Mouse (Mus musculus) embryonic stem cell, embryonic (primary cell): Measurements from ENCODE around the gene Mgat2.

Experiments
- CTCF ChIA-PET, 4 experiments: fragments of 300-600 bp in 2 of 4; fragments of 350-600 bp in 2 of 4; sonication (Branson Sonifier 250); formaldehyde crosslinking; loops; one replicate each; lab custom pipeline; 2022; ENCODE audit warnings: inconsistent platforms in 2 of 4; lab: Charles Lee
- POLR2A ChIA-PET, 4 experiments: fragments of 300-600 bp in 2 of 4; fragments of 350-600 bp in 2 of 4; sonication (Branson Sonifier 250); formaldehyde crosslinking; loops; one replicate each; lab custom pipeline; 2022; ENCODE audit warnings: antibody characterized with exemption in 4 of 4, inconsistent platforms in 1 of 4; lab: Charles Lee

The Mgat2 gene

DNA sequence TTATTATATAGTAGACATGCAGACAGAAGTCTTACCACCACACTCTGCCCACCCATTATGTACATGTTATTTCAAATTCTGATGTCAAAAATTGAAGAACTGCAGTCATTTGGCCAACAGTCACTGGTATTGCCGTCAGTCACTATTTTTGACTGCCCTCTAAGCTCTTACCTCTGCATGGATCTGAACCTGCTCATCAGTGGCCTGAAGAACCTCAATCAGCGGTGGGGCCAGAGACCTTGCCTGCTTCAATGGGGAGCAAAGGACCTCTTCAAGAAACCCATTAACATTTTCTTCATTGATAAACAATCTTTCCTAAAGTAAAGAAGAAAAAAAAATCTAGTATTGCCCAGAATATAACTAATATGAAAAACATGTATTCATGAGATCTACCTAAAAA lies 8.7 kb downstream of the Mgat2 start:
- POLR2A ChIA-PET = interaction anchor here in 2 of 4 experiments (1.0 to 2.0 kb wide), 4 partner anchors 9 to 36 kb away, joined by 5 to 12 read pairs (median 6); partner anchors contain the start of genes Mgat2 (in 2 of the 2) and Rpl36al (in 2 of the 2)
- CTCF ChIA-PET = no interaction called here

DNA sequence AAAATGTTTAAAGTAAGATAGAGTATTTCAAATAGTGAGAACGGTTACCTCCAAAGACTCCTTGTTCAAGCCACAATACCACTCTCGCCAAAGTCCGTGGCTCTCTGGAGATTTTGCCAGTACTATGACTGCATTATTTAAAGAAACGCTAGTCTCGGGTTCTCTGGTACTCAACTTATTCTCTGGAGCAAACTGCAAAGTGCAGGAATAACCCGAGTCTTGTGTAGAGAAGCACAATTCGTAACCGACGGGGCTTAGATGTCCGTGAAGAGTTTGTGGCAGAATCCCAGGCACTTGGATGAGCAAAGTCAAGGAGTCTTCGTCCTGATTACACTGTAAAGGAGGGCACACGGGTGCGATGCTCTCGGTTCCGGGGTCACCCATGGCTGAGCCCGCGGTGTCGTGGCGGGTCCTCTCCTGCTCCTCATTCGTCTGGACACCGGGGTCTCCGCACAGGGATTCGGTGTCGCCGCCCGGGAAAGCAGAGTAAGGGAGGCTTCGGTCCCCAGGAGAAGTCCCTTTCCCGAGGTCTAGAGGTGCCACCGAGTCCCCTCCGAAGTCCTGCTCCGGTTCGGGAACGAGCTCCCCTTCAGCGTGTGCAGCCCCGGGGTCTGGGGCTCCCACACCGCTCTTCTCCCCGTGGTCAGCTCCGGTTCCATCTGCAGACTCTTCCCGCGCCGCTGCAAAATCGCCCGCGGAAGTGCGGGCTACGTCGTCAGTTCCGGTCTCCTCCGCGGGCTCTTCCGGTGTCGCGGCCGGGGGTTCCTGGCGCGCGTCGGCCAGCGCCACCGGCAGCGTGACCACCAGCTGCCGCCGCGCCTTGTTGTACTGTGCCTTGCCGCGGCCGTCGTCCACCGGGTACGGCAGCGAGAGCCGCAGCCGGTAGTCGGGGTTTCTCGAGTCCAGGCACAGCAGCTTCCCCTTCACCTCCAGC lies 12.8 kb downstream of the Mgat2 start, which contains the start of gene Gm49383:
Gm49383 (minus strand) TSS at position 661 of the 934 bp plus-strand sequence.
- POLR2A ChIA-PET = interaction anchor here in 3 of 4 experiments (0.6 to 4.8 kb wide), 36 partner anchors 8 to 533 kb away, joined by 3 to 32 read pairs (median 3); partner anchors contain the start of genes Mgat2 (in 3 of the 3), Rps29 (in 3 of the 3), Lrr1 (in 2 of the 3) and Rpl36al (in 2 of the 3)
- CTCF ChIA-PET = interaction anchor here in 1 of 4 experiments (0.6 to 1.5 kb wide), 7 partner anchors 12 to 90 kb away, joined by 3 to 6 read pairs (median 3); partner anchors contain the start of genes Mgat2 and Rpl36al

DNA sequence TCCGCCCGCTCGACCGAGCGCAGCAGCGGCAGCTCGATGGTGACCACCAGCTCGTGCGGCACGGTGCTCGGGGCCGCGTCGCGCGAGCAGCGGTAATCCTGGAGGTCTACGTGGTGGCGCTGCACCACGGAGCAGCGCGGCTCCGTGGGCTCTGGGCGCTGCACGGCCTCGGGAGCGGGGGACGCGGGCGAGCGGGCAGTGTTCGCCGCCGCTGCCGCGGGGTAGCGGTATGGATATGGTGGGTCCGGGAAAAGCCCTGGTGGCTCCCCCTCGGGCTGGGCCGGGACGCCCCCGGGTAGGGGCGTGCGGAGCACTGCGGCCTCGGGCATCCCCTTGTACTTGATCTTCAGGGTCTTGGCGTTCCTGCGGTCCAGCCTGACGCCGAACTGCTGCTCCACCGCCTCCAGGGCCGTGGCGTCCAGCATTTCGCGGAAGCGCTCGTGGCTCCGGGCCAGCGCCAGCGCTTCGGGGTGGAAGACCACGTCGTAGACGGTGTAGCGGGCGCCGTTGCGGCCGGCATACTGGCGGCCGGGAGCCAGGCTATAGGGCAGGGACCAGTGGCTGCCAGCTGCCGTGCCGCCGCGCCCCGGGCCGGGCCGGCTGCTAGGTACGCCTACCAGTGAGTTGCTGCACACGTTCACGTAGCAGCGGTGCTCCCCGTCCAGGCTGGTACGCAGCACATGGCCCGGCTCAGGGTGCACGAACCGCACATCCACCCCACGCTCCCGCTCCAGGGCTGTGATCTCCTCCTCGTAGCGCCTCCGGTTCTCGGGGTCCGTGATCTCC lies 13.6 kb downstream of the Mgat2 start:
- ChIA-PET CTCF (interaction anchor here in 1 of 4 experiments (0.6 to 1.5 kb wide), 6 partner anchors 12 to 90 kb away, joined by 3 to 6 read pairs (median 3); partner anchors contain the start of genes Mgat2 and Rpl36al), POLR2A (interaction anchor here in 3 of 4 experiments (0.6 to 4.8 kb wide), 34 partner anchors 9 to 532 kb away, joined by 3 to 32 read pairs (median 4); partner anchors contain the start of genes Mgat2 (in 3 of the 3), Rps29 (in 3 of the 3), Lrr1 (in 2 of the 3) and Rpl36al (in 2 of the 3))

DNA sequence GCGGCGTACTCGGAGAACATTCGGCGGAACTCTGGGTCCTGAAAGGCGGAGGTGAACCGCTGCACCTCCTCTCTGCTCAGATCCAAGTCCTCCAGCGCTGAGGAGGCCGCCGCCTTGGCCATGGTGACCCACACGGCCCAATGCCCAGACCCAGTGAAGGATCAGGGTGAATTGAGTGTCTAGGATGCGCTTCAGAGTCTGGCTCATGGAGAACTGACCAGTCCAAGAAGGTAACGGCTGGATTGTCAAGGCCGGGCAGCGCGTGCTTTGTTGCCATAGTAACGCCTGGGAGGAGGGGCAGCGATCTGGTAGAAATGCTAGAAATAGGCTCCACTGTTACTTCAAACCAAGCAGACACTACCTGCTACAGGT lies 14.2 kb downstream of the Mgat2 start, which contains the start of gene Dnaaf2:
Dnaaf2 (minus strand) TSS at position 266 of the 372 bp plus-strand sequence.
- CTCF ChIA-PET = interaction anchor here in 1 of 4 experiments (1.5 kb wide), 1 partner anchor 14 kb away, joined by 6 read pairs; the partner anchor contains the start of genes Mgat2 and Rpl36al

DNA sequence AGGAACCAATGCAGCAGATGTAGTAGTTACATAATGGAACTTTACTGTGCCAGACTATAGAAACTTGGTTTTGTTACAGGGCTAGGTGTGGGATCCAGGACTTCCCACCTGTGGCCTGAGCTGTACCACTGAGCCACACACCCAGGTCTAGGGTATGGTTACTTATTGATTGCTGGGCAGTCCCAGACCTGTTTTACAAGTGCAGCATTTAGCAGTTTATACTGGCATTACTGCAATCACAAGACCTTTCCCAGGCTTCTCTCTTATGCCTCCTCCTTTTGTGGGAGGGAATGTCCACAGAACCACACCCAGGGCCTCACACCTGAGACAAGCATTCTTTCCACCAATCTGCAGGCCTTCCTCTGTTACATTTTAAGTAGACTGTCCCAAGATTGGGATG lies 15.0 kb downstream of the Mgat2 start:
- POLR2A ChIA-PET = interaction anchor here in 2 of 4 experiments (1.2 to 4.8 kb wide), 7 partner anchors 11 to 41 kb away, joined by 3 to 32 read pairs (median 15); partner anchors contain the start of genes Mgat2 (in 2 of the 2), Lrr1 (in 1 of the 2), Pole2 (in 1 of the 2) and Rpl36al (in 1 of the 2)

More for the DNA sequence above, 14.2 kb downstream of the Mgat2 start, which contains the start of gene Dnaaf2:
- POLR2A ChIA-PET = interaction anchor here in 3 of 4 experiments (1.2 to 4.8 kb wide), 12 partner anchors 9 to 101 kb away, joined by 3 to 32 read pairs (median 6); partner anchors contain the start of genes Mgat2 (in 2 of the 3), Rps29 (in 2 of the 3), Lrr1 (in 1 of the 3) and Rpl36al (in 1 of the 3)

DNA sequence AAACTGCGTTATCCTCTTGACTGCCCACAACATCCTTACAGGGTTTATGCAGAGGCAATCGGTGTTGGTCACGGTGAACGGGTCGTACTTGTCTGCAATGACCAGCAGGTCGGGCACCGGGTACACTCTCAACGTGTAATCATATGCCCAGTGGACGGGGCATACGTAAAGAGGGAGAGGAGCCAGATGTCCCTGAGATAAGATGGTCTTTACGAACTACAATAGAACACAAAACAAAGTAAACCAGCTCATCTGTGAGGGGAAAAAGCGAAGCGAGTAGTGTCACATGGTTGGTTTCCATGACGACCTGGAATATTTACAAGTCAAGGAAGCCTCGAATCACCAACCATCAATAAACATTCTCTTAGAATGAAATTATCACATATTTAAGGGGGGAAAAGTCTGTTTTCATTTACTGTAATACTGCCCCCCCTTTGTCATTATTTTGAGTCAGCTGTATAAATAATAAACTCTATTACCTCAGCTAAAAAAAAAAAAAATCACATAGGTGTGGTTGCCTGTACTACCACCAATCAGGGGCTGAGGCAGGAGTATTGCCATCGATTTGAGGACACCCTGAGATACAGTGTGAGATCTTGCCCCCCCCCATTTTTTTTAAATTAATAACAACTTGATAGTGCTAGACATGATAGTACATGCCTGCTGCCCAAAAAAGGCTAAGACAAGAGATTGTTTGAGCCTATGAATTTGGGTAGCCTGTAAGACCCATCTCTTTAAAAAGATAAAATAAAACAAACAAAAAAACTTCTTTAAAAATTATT lies 20.3 kb downstream of the Mgat2 start, which contains the start of gene Gm49384:
Gm49384 (minus strand) TSS at position 216 of the 782 bp plus-strand sequence.
- ChIA-PET POLR2A (interaction anchor here in 2 of 4 experiments (0.6 to 1.0 kb wide), 5 partner anchors 9 to 212 kb away, joined by 3 to 5 read pairs (median 4); partner anchors contain the start of gene Rps29 (in 1 of the 2)), CTCF (interaction anchor here in 2 of 4 experiments (0.6 to 0.7 kb wide), 3 partner anchors 10 to 73 kb away, joined by 3 read pairs; no protein-coding TSS in a partner anchor)

More for the DNA sequence above, 15.0 kb downstream of the Mgat2 start:
- CTCF ChIA-PET = interaction anchor here in 1 of 4 experiments (0.6 kb wide), 1 partner anchor 173 kb away, joined by 3 read pairs; the partner anchor contains the start of gene Arf6

DNA sequence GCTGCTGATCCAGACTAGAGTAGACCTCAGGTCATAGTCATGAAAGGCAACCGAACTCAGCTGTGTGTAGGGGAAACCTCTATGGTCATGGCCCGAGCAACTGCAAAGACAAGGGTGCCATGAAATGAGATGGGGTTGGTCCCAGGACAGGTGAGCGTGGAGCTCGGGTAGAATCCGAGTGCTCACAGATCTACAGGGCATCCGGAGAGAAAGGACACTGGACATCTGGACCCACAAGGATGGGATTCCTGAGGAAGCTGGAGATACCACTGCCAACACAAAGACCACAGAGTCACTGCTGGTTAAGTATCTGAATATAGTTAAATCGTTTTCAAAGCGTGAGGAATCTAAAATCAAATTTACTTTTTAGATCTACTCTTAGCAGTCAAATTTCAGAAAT lies 23.4 kb downstream of the Mgat2 start:
- ChIA-PET CTCF (interaction anchor here in 1 of 4 experiments (0.6 kb wide), 1 partner anchor 659 kb away, joined by 3 read pairs; no protein-coding TSS in a partner anchor), POLR2A (interaction anchor here in 2 of 4 experiments (0.9 to 1.3 kb wide), 5 partner anchors 10 to 48 kb away, joined by 3 to 6 read pairs (median 3); partner anchors contain the start of genes Gm49383 (in 2 of the 2), Mgat2 (in 1 of the 2) and Rps29 (in 1 of the 2))

DNA sequence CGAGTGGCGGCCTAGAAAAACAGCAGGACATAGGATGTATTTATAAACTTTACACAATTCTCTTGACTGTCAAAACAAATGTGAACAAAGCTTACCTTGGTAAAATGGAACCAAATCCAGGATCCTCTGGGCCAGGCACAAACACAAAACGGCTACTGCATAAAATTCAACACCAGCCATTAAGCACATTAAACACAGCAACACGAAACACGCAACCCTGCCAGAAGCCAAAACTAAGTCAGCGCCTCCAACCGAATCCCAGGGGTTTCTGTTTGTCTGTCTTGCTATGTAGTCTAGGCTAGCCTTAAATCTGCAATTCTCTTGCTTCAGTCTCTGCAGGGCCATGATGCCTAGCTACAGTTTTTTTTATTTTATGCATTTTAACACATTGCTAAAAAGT lies 24.0 kb downstream of the Mgat2 start:
- POLR2A ChIA-PET = interaction anchor here in 2 of 4 experiments (0.9 to 1.3 kb wide), 4 partner anchors 11 to 49 kb away, joined by 3 to 6 read pairs (median 4); partner anchors contain the start of genes Gm49383 (in 2 of the 2) and Rps29 (in 1 of the 2)
- CTCF ChIA-PET = interaction anchor here in 1 of 4 experiments (0.6 kb wide), 1 partner anchor 658 kb away, joined by 3 read pairs; no protein-coding TSS in a partner anchor

DNA sequence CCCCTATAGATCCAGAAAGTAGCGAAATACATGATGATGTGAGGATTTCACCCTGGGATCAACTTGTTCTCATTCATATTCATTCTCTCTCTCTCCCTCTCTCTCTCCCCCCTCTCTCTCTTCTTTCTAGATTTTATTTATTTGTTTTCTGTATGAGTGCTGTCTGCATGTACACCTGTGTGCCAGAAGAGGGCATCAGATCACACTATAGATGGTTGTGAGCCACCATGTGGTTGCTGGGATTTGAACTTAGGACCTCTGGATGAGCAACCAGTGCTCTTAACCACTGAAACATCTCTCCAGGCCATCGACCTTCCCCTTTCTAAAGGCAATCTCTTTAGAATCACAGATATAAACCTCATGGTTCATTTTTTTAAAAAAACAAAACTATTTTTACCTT lies 24.6 kb downstream of the Mgat2 start:
- POLR2A ChIA-PET = interaction anchor here in 1 of 4 experiments (1.2 to 1.3 kb wide), 2 partner anchors 12 to 20 kb away, joined by 4 to 6 read pairs; partner anchors contain the start of gene Gm49383

DNA sequence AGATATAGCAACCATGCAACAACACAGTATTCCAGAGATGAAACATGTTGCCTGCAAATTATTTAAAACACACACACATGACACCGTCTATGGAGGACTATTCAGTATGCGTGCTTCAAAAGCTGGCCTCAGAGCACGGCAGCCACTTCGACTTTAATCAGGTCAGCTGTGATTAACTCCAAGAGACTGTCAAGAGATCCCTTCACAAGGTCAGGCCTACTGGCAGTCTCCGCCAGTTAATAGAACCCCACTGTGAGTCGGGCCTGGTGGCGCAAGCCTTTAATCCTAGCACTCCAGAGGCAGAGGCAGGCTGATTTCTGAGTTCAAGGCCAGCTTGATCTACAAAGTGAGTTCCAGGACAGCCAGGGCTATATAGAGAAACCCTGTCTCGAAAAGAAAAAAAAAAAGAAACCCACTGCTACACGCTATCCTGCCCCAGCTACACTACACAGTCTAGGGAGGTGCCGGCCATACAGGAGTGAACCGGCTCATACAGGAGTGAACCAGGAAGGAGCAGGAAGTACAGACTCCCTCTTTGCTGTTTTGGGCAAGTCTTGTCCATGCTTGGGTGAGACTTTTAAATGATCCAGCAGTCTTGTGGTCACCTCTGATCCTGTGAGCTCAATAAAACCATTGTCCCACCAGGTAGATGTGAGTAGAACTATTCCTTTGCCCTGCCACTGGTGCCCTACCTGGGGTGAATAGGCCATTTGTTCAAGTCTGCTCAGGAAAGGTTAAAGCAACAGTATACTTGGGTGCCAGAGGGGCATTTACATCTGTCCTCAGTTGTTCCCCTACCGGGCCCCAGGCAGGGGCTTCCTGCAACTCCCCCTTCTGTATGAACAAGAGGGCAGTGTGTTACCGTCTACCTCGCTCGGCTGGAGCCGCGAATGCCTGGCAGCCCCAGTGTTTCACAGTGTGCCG lies 26.4 kb downstream of the Mgat2 start:
- ChIA-PET CTCF (interaction anchor here (0.5 to 2.4 kb wide), 12 partner anchors 13 to 149 kb away, joined by 3 to 24 read pairs (median 3); partner anchors contain the start of genes Gm49383 (in 1 of the 4) and Lrr1 (in 1 of the 4)), POLR2A (interaction anchor here in 3 of 4 experiments (0.6 to 2.2 kb wide), 34 partner anchors 9 to 372 kb away, joined by 3 to 15 read pairs (median 4); partner anchors contain the start of genes Lrr1 (in 3 of the 3), Gm49383 (in 2 of the 3), Pole2 (in 2 of the 3) and Dnaaf2 (in 1 of the 3))

More for the DNA sequence above, 24.6 kb downstream of the Mgat2 start:
- CTCF ChIA-PET = no interaction called here

DNA sequence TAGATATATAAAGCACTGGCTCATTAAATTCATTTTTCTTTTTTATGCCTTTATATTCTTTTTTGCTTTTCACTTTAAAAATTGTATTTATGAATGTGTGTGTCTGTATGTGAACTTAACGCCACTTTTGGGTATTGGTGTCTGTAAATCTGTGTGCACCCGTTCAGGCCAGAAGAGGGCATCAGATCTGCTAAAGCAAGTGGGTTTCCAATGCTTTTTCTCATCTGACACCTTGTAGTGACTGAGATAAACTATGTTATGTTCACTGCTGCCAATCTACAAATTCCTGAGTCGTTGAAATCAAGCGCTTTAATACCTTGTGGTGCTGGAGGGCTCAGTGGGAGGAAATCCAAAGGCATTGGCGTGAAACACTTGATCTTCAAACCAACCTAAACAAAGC lies 27.1 kb downstream of the Mgat2 start:
- ChIA-PET CTCF (interaction anchor here (0.5 to 2.4 kb wide), 8 partner anchors 14 to 930 kb away, joined by 3 to 7 read pairs (median 4); partner anchors contain the start of gene Gm49383 (in 1 of the 4)), POLR2A (interaction anchor here in 3 of 4 experiments (0.6 to 2.2 kb wide), 26 partner anchors 9 to 856 kb away, joined by 3 to 15 read pairs (median 5); partner anchors contain the start of genes Rps29 (in 2 of the 3), Dnaaf2 (in 1 of the 3), Gm49383 (in 1 of the 3) and Lrr1 (in 1 of the 3))

DNA sequence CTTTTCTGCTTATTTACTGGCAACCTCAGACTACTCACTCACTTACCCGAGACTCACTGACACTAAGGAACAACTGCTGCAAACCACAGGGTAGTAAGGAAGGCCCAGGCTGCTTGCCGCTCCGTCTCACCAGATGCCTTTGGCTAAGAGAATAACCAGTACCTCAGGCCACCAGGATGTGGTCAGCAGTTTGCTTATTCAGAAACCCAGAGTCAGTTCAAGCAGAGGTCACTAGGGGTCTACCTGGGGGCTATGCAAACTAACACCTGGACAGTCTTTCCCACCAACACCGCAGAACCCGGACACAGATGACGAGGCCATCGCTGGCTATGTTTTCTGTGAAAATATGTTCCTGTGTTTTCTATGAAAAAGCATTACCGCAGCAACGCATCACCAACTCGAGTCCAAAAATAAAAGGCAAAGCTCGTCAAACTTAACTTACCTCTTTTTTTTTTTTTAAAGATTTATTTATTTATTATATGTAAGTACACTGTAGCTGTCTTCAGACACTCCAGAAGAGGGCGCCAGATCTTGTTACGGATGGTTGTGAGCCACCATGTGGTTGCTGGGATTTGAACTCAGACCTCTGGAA lies 29.3 kb downstream of the Mgat2 start:
- POLR2A ChIA-PET = interaction anchor here in 2 of 4 experiments (0.6 to 4.9 kb wide), 5 partner anchors 12 to 29 kb away, joined by 3 to 35 read pairs (median 3); partner anchors contain the start of genes Mgat2 (in 1 of the 2), Pole2 (in 1 of the 2) and Rpl36al (in 1 of the 2)
- CTCF ChIA-PET = interaction anchor here (0.6 to 1.8 kb wide), 11 partner anchors 10 to 481 kb away, joined by 3 to 8 read pairs (median 3); partner anchors contain the start of gene Pole2 (in 1 of the 4)

DNA sequence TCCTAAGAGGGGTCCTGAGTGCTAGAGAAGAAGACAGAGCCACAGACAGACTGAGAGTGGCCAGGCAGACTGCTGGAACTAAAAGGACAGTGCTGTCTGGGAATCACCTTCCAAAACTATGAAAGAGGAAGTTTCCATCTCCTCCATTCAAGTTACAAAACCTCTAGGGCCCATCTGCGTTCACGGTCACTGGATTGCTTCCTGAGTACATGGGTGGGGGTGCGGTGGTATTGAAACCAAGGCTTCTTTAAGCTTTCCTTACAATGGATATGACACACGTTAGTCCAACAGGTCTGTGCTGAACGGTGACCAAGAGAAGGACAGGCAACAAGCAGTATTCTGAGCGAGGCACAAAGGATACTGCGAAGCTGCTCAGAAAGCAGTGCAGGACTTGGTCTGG lies 30.4 kb downstream of the Mgat2 start:
- POLR2A ChIA-PET = interaction anchor here in 3 of 4 experiments (0.6 to 4.9 kb wide), 5 partner anchors 11 to 515 kb away, joined by 3 to 35 read pairs (median 3); partner anchors contain the start of gene Pole2 (in 1 of the 3)
- CTCF ChIA-PET = interaction anchor here (0.6 to 1.8 kb wide), 8 partner anchors 9 to 480 kb away, joined by 3 to 8 read pairs (median 4); partner anchors contain the start of gene Gm49384 (in 1 of the 4)
